Comparison of ENCODE assay signal across 8 mouse cellular contexts in genomic region chr11:75460103-75460843, GRCm38 (mm10). TPM values are rescaled to one million over a fixed set of nuclear protein-coding genes. Genes with fewer than 3 reads are reported as not detected.
DNase-seq lines count a peak whose midpoint lies in the region; ATAC-seq and TF ChIP-seq lines count a peak whose summit lies in the region.

No protein-coding gene starts in this region.

- peak; percentile 52 for ATAC-seq in forebrain, embryonic 14.5 days
- peak; percentile 40 for ATAC-seq in liver, postnatal 0 days
- ATAC-seq in neural tube, embryonic 13.5 days (ENCODE audit: low read depth) = peak; percentile 19; the same call in 1 of the 2 replicates

- no peaks in the 10 kb centered on the region; the same call in 1 of the 2 replicates for H3K36me3 ChIP-seq in ES-E14 (ENCODE audit: control insufficient read depth, insufficient read depth, low read length, poor library complexity, severe bottlenecking)
- H3K36me3 ChIP-seq in forebrain, embryonic 14.5 days (ENCODE audit: control insufficient read depth, insufficient read depth, low read length) = peaks cover 2% of the 10 kb centered on the region; the same call in 1 of the 2 replicates
- H3K36me3 ChIP-seq in liver, postnatal 0 days (replicated peaks; ENCODE audit: insufficient read depth, low read length) = peaks cover 17% of the 10 kb centered on the region
- H3K36me3 ChIP-seq in neural tube, embryonic 13.5 days = peaks cover 4% of the 10 kb centered on the region

- peak overlapping the region; percentile 62 for H3K4me2 ChIP-seq in forebrain, embryonic 14.5 days (ENCODE audit: low read length)
- H3K4me2 ChIP-seq in liver, postnatal 0 days (ENCODE audit: low read depth, low read length) = peak overlapping the region; percentile 92
- H3K4me2 ChIP-seq in neural tube, embryonic 13.5 days = peak overlapping the region; percentile 77

- intact Hi-C loops in heart, postnatal 25 days (cut with DNase I) = loop anchor here (1.0 to 5.0 kb wide), 2 partner anchors 50 to 113 kb away; partner anchors contain the start of genes Rilp, Rpa1 and Smyd4

- no peak for TF ChIP-seq CTCF in liver, postnatal 0 days (IDR thresholded peaks at IDR 0.05; ENCODE audit: low read depth)

- in situ Hi-C loops in ES-E14 (cut with MboI; ENCODE audit: low sequenced_read_pairs in 2 of 2, unreplicated experiment in 2 of 2) = no loop called here

- 2% methylated on average over 19 of the region's 19 CpGs for WGBS in forebrain, embryonic 14.5 days
- WGBS in liver, postnatal 0 days (ENCODE audit: insufficient replicate concordance) = 2% methylated on average over 19 of the region's 19 CpGs
- 2% methylated on average over 19 of the region's 19 CpGs for WGBS in neural tube, embryonic 13.5 days

- peak overlapping the region; percentile 82 for H3K9ac ChIP-seq in ES-E14 (ENCODE audit: insufficient read depth, low read depth, low read length, poor library complexity, severe bottlenecking)
- peak overlapping the region; percentile 40 for H3K9ac ChIP-seq in forebrain, embryonic 14.5 days (ENCODE audit: low read length)
- H3K9ac ChIP-seq in liver, postnatal 0 days (replicated peaks) = peak overlapping the region; percentile 69
- H3K9ac ChIP-seq in neural tube, embryonic 13.5 days = peak overlapping the region; percentile 63

- DNase-seq in ES-E14 (ENCODE audit: low read depth, low spot score) = peak; percentile 92
- peak; percentile 86 for DNase-seq in cerebellum, adult 11 months
- peak; percentile 95 for DNase-seq in forebrain, embryonic 14.5 days (ENCODE audit: low spot score)
- DNase-seq in heart, postnatal 25 days (ENCODE audit: low spot score) = peak; percentile 86
- peak; percentile 95 for DNase-seq in layer of hippocampus, adult 11-12 months (ENCODE audit: low spot score)
- DNase-seq in liver, postnatal 0 days = peak; percentile 91
- DNase-seq in telencephalon, adult 2 months (ENCODE audit: low read depth, low spot score) = peak; percentile 97

- TF ChIP-seq EP300 in liver, postnatal 0 days (IDR thresholded peaks at IDR 0.05; ENCODE audit: low read depth) = peak; percentile 89

- peaks cover 2 to 9% of the 10 kb centered on the region in 2 experiments; a peak in 3 of 4 replicates for H3K4me1 ChIP-seq in ES-E14 (ENCODE audit: control insufficient read depth in 2 of 2, insufficient read depth in 2 of 2, low read length in 2 of 2, poor library complexity in 1 of 2)
- H3K4me1 ChIP-seq in forebrain, embryonic 14.5 days (ENCODE audit: control insufficient read depth, insufficient read depth, low read length) = peaks cover 18% of the 10 kb centered on the region
- H3K4me1 ChIP-seq in liver, postnatal 0 days (ENCODE audit: insufficient read depth) = peaks cover 47% of the 10 kb centered on the region
- peaks cover 38% of the 10 kb centered on the region for H3K4me1 ChIP-seq in neural tube, embryonic 13.5 days (replicated peaks)

- peak overlapping the region; percentile 69 to 80 for H3K4me3 ChIP-seq in ES-E14 (ENCODE audit: insufficient read depth in 1 of 2, low read depth in 1 of 2, low read length in 2 of 2, poor library complexity in 1 of 2, severe bottlenecking in 1 of 2)
- peak overlapping the region; percentile 66 for H3K4me3 ChIP-seq in forebrain, embryonic 14.5 days (ENCODE audit: low read depth, low read length)
- H3K4me3 ChIP-seq in liver, postnatal 0 days (ENCODE audit: low read depth, low read length) = peak overlapping the region; percentile 49
- H3K4me3 ChIP-seq in neural tube, embryonic 13.5 days = peak overlapping the region; percentile 44

- no peaks in the 10 kb centered on the region for H3K27me3 ChIP-seq in forebrain, embryonic 14.5 days (replicated peaks; ENCODE audit: control insufficient read depth, insufficient read depth, low read length)
- H3K27me3 ChIP-seq in liver, postnatal 0 days (ENCODE audit: insufficient read depth, low read length) = no peaks in the 10 kb centered on the region
- H3K27me3 ChIP-seq in neural tube, embryonic 13.5 days = no peaks in the 10 kb centered on the region

- no peaks in the 10 kb centered on the region for H3K9me3 ChIP-seq in ES-E14 (ENCODE audit: control insufficient read depth, insufficient read depth, low read depth, low read length)
- no peaks in the 10 kb centered on the region for H3K9me3 ChIP-seq in forebrain, embryonic 14.5 days (replicated peaks; ENCODE audit: control insufficient read depth, low read length)
- H3K9me3 ChIP-seq in liver, postnatal 0 days (ENCODE audit: low read length) = no peaks in the 10 kb centered on the region
- no peaks in the 10 kb centered on the region for H3K9me3 ChIP-seq in neural tube, embryonic 13.5 days

- H3K27ac ChIP-seq in ES-E14 (ENCODE audit: insufficient read depth, low read depth, low read length, poor library complexity, severe bottlenecking) = peak overlapping the region; percentile 95
- peak overlapping the region; percentile 65 for H3K27ac ChIP-seq in forebrain, embryonic 14.5 days (ENCODE audit: low read depth, low read length)
- H3K27ac ChIP-seq in liver, postnatal 0 days (ENCODE audit: low read depth) = peak overlapping the region; percentile 99
- H3K27ac ChIP-seq in neural tube, embryonic 13.5 days (replicated peaks) = peak overlapping the region; percentile 91

TF ChIP-seq in ES-E14, 5 proteins besides CTCF, POLR2A, EP300 and RAD21:
- TF ChIP-seq HCFC1 (IDR thresholded peaks at IDR 0.05; ENCODE audit: borderline replicate concordance, insufficient read depth, low read length) = peak; percentile 64; the same call in 1 of the 2 replicates
- peak; percentile 100 for TF ChIP-seq MAFK (IDR thresholded peaks at IDR 0.05; ENCODE audit: insufficient read depth, low read depth, low read length)
- no peak for TF ChIP-seq ZC3H11A (IDR thresholded peaks at IDR 0.05; ENCODE audit: borderline replicate concordance, low read depth, low read length)
- no peak for TF ChIP-seq ZNF384 (IDR thresholded peaks at IDR 0.05; ENCODE audit: low read depth, low read length)
- peak; percentile 83 for TF ChIP-seq CHD2 (IDR thresholded peaks at IDR 0.05; ENCODE audit: low read depth, low read length)
TF ChIP-seq in ES-E14: peak in this region for 3.

RNA-seq across cellular contexts. Expression of gene Tlcd2, which starts 1.2 kb away (rescaled TPM):
- 5.9 and 6.6 TPM in 2 replicates for total RNA-seq in ES-E14 (2012; rRNA removed)
- polyA plus RNA-seq in forebrain, embryonic 14.5 days (2014; fragmentation: Nextera tagmentation; extraction: Ambion mirVana) = 0.94 and 1.3 TPM in 2 replicates
- total RNA-seq in heart, postnatal 25 days (2021) = 1 to 10 TPM; 7.9 to 8.1 TPM
- 34.2 and 35.6 TPM in 2 replicates for polyA plus RNA-seq in liver, postnatal 0 days (2015; fragmentation: Nextera tagmentation; extraction: Ambion mirVana)
- 3.9 and 4.3 TPM in 2 replicates for polyA plus RNA-seq in neural tube, embryonic 13.5 days (2015; fragmentation: Nextera tagmentation; extraction: Ambion mirVana)

RNA-seq across cellular contexts. Expression of gene Wdr81, which starts 5.8 kb away (rescaled TPM):
- 8.5 and 11.8 TPM in 2 replicates for total RNA-seq in ES-E14 (2012; rRNA removed)
- polyA plus RNA-seq in forebrain, embryonic 14.5 days (2014; fragmentation: Nextera tagmentation; extraction: Ambion mirVana) = 4.9 and 6.9 TPM in 2 replicates
- total RNA-seq in heart, postnatal 25 days (2021) = 1 to 10 TPM; 7.7 to 9.1 TPM
- 8.4 and 9.5 TPM in 2 replicates for polyA plus RNA-seq in liver, postnatal 0 days (2015; fragmentation: Nextera tagmentation; extraction: Ambion mirVana)
- polyA plus RNA-seq in neural tube, embryonic 13.5 days (2015; fragmentation: Nextera tagmentation; extraction: Ambion mirVana) = 5.9 and 6.0 TPM in 2 replicates

RNA-seq across cellular contexts. Expression of gene Serpinf2, which starts 20.9 kb away (rescaled TPM):
- total RNA-seq in ES-E14 (2012; rRNA removed) = 0.27 TPM in 1 of 2 replicates, not detected in the other
- polyA plus RNA-seq in forebrain, embryonic 14.5 days (2014; fragmentation: Nextera tagmentation; extraction: Ambion mirVana) = not detected in 2 replicates
- total RNA-seq in heart, postnatal 25 days (2021) = not detected
- 975 and 1,049 TPM in 2 replicates for polyA plus RNA-seq in liver, postnatal 0 days (2015; fragmentation: Nextera tagmentation; extraction: Ambion mirVana)
- polyA plus RNA-seq in neural tube, embryonic 13.5 days (2015; fragmentation: Nextera tagmentation; extraction: Ambion mirVana) = 0.25 TPM in 1 of 2 replicates, not detected in the other

RNA-seq across cellular contexts. Expression of gene Prpf8, which starts 26.3 kb away (rescaled TPM):
- total RNA-seq in ES-E14 (2012; rRNA removed) = 256 and 338 TPM in 2 replicates
- polyA plus RNA-seq in forebrain, embryonic 14.5 days (2014; fragmentation: Nextera tagmentation; extraction: Ambion mirVana) = 67.0 and 73.1 TPM in 2 replicates
- 10 to 100 TPM; 78.7 to 89.4 TPM for total RNA-seq in heart, postnatal 25 days (2021)
- polyA plus RNA-seq in liver, postnatal 0 days (2015; fragmentation: Nextera tagmentation; extraction: Ambion mirVana) = 12.1 and 13.9 TPM in 2 replicates
- polyA plus RNA-seq in neural tube, embryonic 13.5 days (2015; fragmentation: Nextera tagmentation; extraction: Ambion mirVana) = 47.3 and 51.3 TPM in 2 replicates

RNA-seq across cellular contexts. Expression of gene Serpinf1, which starts 37.8 kb away (rescaled TPM):
- 20.3 and 24.7 TPM in 2 replicates for total RNA-seq in ES-E14 (2012; rRNA removed)
- polyA plus RNA-seq in forebrain, embryonic 14.5 days (2014; fragmentation: Nextera tagmentation; extraction: Ambion mirVana) = 23.6 and 35.0 TPM in 2 replicates
- total RNA-seq in heart, postnatal 25 days (2021) = 10 to 100 TPM; 26.3 to 26.9 TPM
- 823 and 833 TPM in 2 replicates for polyA plus RNA-seq in liver, postnatal 0 days (2015; fragmentation: Nextera tagmentation; extraction: Ambion mirVana)
- polyA plus RNA-seq in neural tube, embryonic 13.5 days (2015; fragmentation: Nextera tagmentation; extraction: Ambion mirVana) = 60.8 and 74.9 TPM in 2 replicates

Comparison
In these comparisons a context has a peak if more than half of its experiments do, and no peak if none do; other contexts are left out.
1. Peak in every context shown above with its lines: DNase-seq, ATAC-seq, H3K4me3 ChIP-seq and H3K27ac ChIP-seq.
2. RNA of gene Serpinf2, which starts 20.9 kb away (polyA plus RNA-seq): 975 to 1,049 TPM in liver, postnatal 0 days; 0.25 TPM in neural tube, embryonic 13.5 days and not detected in forebrain, embryonic 14.5 days; every median in the first group is over 100 times any median in the second.